Mouse (Mus musculus): ENCODE data around the gene Ppp1r14a. TPM values are rescaled to one million over a fixed set of nuclear protein-coding genes. Genes with fewer than 3 reads are reported as not detected.

Gene Ppp1r14a
- polyA plus RNA-seq, 2 experiments = 9.6 to 13.8 TPM

GRCm38 (mm10) chr7:29290691-29291485, 1.8 kb downstream of the Ppp1r14a start:
- no peak for TF ChIP-seq POLR2A (IDR thresholded peaks at IDR 0.05; ENCODE audit: borderline replicate concordance, extremely low read depth, insufficient read depth, insufficient read length)
- no peaks in the 10 kb centered on the region for H3K36me3 ChIP-seq (ENCODE audit: control insufficient read depth, insufficient read depth, low read length)
- no peak overlapping the region for H3K4me3 ChIP-seq (replicated peaks; ENCODE audit: low read length)
- H3K27me3 ChIP-seq (ENCODE audit: control insufficient read depth, insufficient read depth, low read length) = no peaks in the 10 kb centered on the region
- ATAC-seq (ENCODE audit: low FRiP score, low read depth) (no peak), DNase-seq (ENCODE audit: low spot score) (no peak)
- peak overlapping the region; percentile 7; the same call in 1 of the 2 replicates for H3K4me2 ChIP-seq (replicated peaks; ENCODE audit: low read depth, low read length, severe bottlenecking)
- 0 out of 2 replicates have a peak overlapping the region, but pooled peaks have one; percentile 5 for H3K27ac ChIP-seq (replicated peaks; ENCODE audit: low read depth, low read length)
- no peaks in the 10 kb centered on the region for H3K9me3 ChIP-seq (ENCODE audit: control insufficient read depth, low read length)
- no peak overlapping the region for H3K9ac ChIP-seq (ENCODE audit: low read depth, low read length, severe bottlenecking)
- peaks cover 33% of the 10 kb centered on the region for H3K4me1 ChIP-seq (ENCODE audit: control insufficient read depth, insufficient read depth, low read length)
- 34% methylated on average over 11 of the region's 11 CpGs for WGBS

- no peak for DNase-seq (ENCODE audit: low spot score)
- 22% methylated on average over 5 of the region's 7 CpGs for WGBS
- H3K4me1 ChIP-seq (ENCODE audit: control insufficient read depth, insufficient read depth, low read length) = peaks cover 33% of the 10 kb centered on the region
- no peak overlapping the region for H3K27ac ChIP-seq (replicated peaks; ENCODE audit: low read depth, low read length)
- H3K9ac ChIP-seq (ENCODE audit: low read depth, low read length, severe bottlenecking) = no peak overlapping the region
- no peaks in the 10 kb centered on the region for H3K27me3 ChIP-seq (ENCODE audit: control insufficient read depth, insufficient read depth, low read length)
- no peak for TF ChIP-seq POLR2A (IDR thresholded peaks at IDR 0.05; ENCODE audit: borderline replicate concordance, extremely low read depth, insufficient read depth, insufficient read length)
- no peaks in the 10 kb centered on the region for H3K36me3 ChIP-seq (ENCODE audit: control insufficient read depth, insufficient read depth, low read length)
- no peaks in the 10 kb centered on the region for H3K9me3 ChIP-seq (ENCODE audit: control insufficient read depth, low read length)
- no peak for ATAC-seq (ENCODE audit: low FRiP score, low read depth)
- no peak overlapping the region for H3K4me2 ChIP-seq (replicated peaks; ENCODE audit: low read depth, low read length, severe bottlenecking)
- H3K4me3 ChIP-seq (replicated peaks; ENCODE audit: low read length) = no peak overlapping the region
Measured at GRCm38 (mm10) chr7:29291616-29292457, 2.7 kb downstream of the Ppp1r14a start.

GRCm38 (mm10) chr7:29292458-29293098, 3.5 kb downstream of the Ppp1r14a start:
- H3K4me3 ChIP-seq (replicated peaks; ENCODE audit: low read length) = no peak overlapping the region
- H3K36me3 ChIP-seq (ENCODE audit: control insufficient read depth, insufficient read depth, low read length) = no peaks in the 10 kb centered on the region
- H3K4me1 ChIP-seq (ENCODE audit: control insufficient read depth, insufficient read depth, low read length) = peaks cover 33% of the 10 kb centered on the region
- no peak overlapping the region for H3K4me2 ChIP-seq (replicated peaks; ENCODE audit: low read depth, low read length, severe bottlenecking)
- H3K27ac ChIP-seq (replicated peaks; ENCODE audit: low read depth, low read length) = no peak overlapping the region
- no peaks in the 10 kb centered on the region for H3K27me3 ChIP-seq (ENCODE audit: control insufficient read depth, insufficient read depth, low read length)
- ATAC-seq (ENCODE audit: low FRiP score, low read depth) (no peak), DNase-seq (ENCODE audit: low spot score) (no peak)
- no peak for TF ChIP-seq POLR2A (IDR thresholded peaks at IDR 0.05; ENCODE audit: borderline replicate concordance, extremely low read depth, insufficient read depth, insufficient read length)
- 28% methylated on average over 8 of the region's 8 CpGs for WGBS
- peak overlapping the region; percentile 18; the same call in 1 of the 2 replicates for H3K9ac ChIP-seq (ENCODE audit: low read depth, low read length, severe bottlenecking)
- H3K9me3 ChIP-seq (ENCODE audit: control insufficient read depth, low read length) = no peaks in the 10 kb centered on the region

GRCm38 (mm10) chr7:29293131-29294065, 4.3 kb downstream of the Ppp1r14a start:
- Histone ChIP-seq H3K4me2 (replicated peaks; ENCODE audit: low read depth, low read length, severe bottlenecking) (no peak overlapping the region), H3K27me3 (ENCODE audit: control insufficient read depth, insufficient read depth, low read length) (no peaks in the 10 kb centered on the region), H3K27ac (replicated peaks; ENCODE audit: low read depth, low read length) (no peak overlapping the region), H3K4me3 (replicated peaks; ENCODE audit: low read length) (no peak overlapping the region), H3K4me1 (ENCODE audit: control insufficient read depth, insufficient read depth, low read length) (peaks cover 33% of the 10 kb centered on the region), H3K9me3 (ENCODE audit: control insufficient read depth, low read length) (no peaks in the 10 kb centered on the region), H3K9ac (ENCODE audit: low read depth, low read length, severe bottlenecking) (peak overlapping the region; percentile 18; the same call in 1 of the 2 replicates), H3K36me3 (ENCODE audit: control insufficient read depth, insufficient read depth, low read length) (no peaks in the 10 kb centered on the region)
- no peak for TF ChIP-seq POLR2A (IDR thresholded peaks at IDR 0.05; ENCODE audit: borderline replicate concordance, extremely low read depth, insufficient read depth, insufficient read length)
- WGBS = 37% methylated on average over 19 of the region's 19 CpGs
- DNase-seq (ENCODE audit: low spot score) (no peak), ATAC-seq (ENCODE audit: low FRiP score, low read depth) (no peak)
